Mouse (Mus musculus) gastrocnemius, adult 2 months (tissue): ENCODE data around the gene Nmur2. TPM values are rescaled to one million over a fixed set of nuclear protein-coding genes. Genes with fewer than 3 reads are reported as not detected.

Experiments
- DNase-seq: peaks from one replicate; pipeline ENCODE4 v3.0.0; 2022
- H3K27ac ChIP-seq: fragments of 200-600 bp; 2 replicates; pipeline ENCODE4 v1.8.1; 2022; ENCODE audit warnings: mild to moderate bottlenecking
- H3K4me3 ChIP-seq: fragments of 200-600 bp; 2 replicates; pipeline ENCODE4 v1.8.1; 2022; ENCODE audit warnings: mild to moderate bottlenecking, moderate library complexity
- CTCF ChIP-seq: fragments of 200-600 bp; IDR thresholded peaks from 2 replicates; pipeline ENCODE4 v1.8.1; 2022; ENCODE audit warnings: antibody characterized with exemption, mild to moderate bottlenecking, moderate library complexity
- intact Hi-C: fragments of 180-260 bp; cut with DNase I; formaldehyde crosslinking; loops from one replicate; pipeline ENCODE4 v1.15.1; 2025
- long read RNA-seq, 2 experiments: library from polyadenylated mRNA; stranded (forward); transcript quantifications; one replicate each; pipeline ENCODE4 v2.0.0; 2021
- total RNA-seq, 2 experiments: library from RNA; stranded (reverse); gene quantifications; 2 replicates each; pipeline ENCODE4 v1.2.3; 2021

The Nmur2 gene
- not detected for total RNA-seq
- long read RNA-seq, experiment 1 = 0 reads
- long read RNA-seq, experiment 2 = 0 reads

- H3K27ac ChIP-seq = no peak within 1 kb of the TSS
- intact Hi-C loops = no loop called here
- no peak for TF ChIP-seq CTCF
- no peak for DNase-seq
- no peak within 1 kb of the TSS for H3K4me3 ChIP-seq
Observed at GRCm38 (mm10) chr11:56040917-56041316, at the start of gene Nmur2. Gene Nmur2, minus strand, starts transcription at chr11:56041010.

GRCm38 (mm10) chr11:56089127-56089689 lies 48.4 kb upstream of the Nmur2 start:
- DNase-seq = no peak
- no peak for TF ChIP-seq CTCF
- intact Hi-C loops = no loop called here

GRCm38 (mm10) chr11:56072131-56072530 lies 31.3 kb upstream of the Nmur2 start:
- intact Hi-C loops = no loop called here
- Histone ChIP-seq H3K27ac (no peak overlapping the region), H3K4me3 (no peak overlapping the region)
- no peak for DNase-seq
- no peak for TF ChIP-seq CTCF

More at GRCm38 (mm10) chr11:56089127-56089689, 48.4 kb upstream of the Nmur2 start:
- Histone ChIP-seq H3K4me3 (no peak overlapping the region), H3K27ac (no peak overlapping the region)

GRCm38 (mm10) chr11:56069658-56070057 lies 28.8 kb upstream of the Nmur2 start:
- DNase-seq = no peak
- no peak overlapping the region for H3K4me3 ChIP-seq
- no peak for TF ChIP-seq CTCF
- intact Hi-C loops = no loop called here
- no peak overlapping the region for H3K27ac ChIP-seq

GRCm38 (mm10) chr11:56065147-56065546 lies 24.3 kb upstream of the Nmur2 start:
- Histone ChIP-seq H3K4me3 (no peak overlapping the region), H3K27ac (no peak overlapping the region)
- TF ChIP-seq CTCF = no peak
- DNase-seq = no peak
- intact Hi-C loops = no loop called here

- no peak overlapping the region for H3K4me3 ChIP-seq
- intact Hi-C loops = no loop called here
- no peak for TF ChIP-seq CTCF
- no peak overlapping the region for H3K27ac ChIP-seq
- DNase-seq = no peak
Observed at GRCm38 (mm10) chr11:56064575-56064974, 23.8 kb upstream of the Nmur2 start.

- no peak for TF ChIP-seq CTCF
- no peak overlapping the region for H3K4me3 ChIP-seq
- intact Hi-C loops = no loop called here
- no peak overlapping the region for H3K27ac ChIP-seq
- no peak for DNase-seq
Observed at GRCm38 (mm10) chr11:56059236-56059635, 18.4 kb upstream of the Nmur2 start.

GRCm38 (mm10) chr11:56054439-56054838 lies 13.6 kb upstream of the Nmur2 start:
- H3K4me3 ChIP-seq = no peak overlapping the region
- no peak for TF ChIP-seq CTCF
- no peak overlapping the region for H3K27ac ChIP-seq
- intact Hi-C loops = no loop called here
- DNase-seq = no peak

- intact Hi-C loops = no loop called here
- Histone ChIP-seq H3K4me3 (no peak overlapping the region), H3K27ac (no peak overlapping the region; the same call in 1 of the 2 replicates)
- no peak for TF ChIP-seq CTCF
- DNase-seq = no peak
Observed at GRCm38 (mm10) chr11:56026854-56027253, 14.0 kb downstream of the Nmur2 start.

GRCm38 (mm10) chr11:56025746-56026570 lies 14.9 kb downstream of the Nmur2 start:
- TF ChIP-seq CTCF = no peak
- H3K27ac ChIP-seq = peak overlapping the region; percentile 38; the same call in 1 of the 2 replicates
- intact Hi-C loops = no loop called here
- DNase-seq = no peak
- H3K4me3 ChIP-seq = no peak overlapping the region

- DNase-seq = no peak
- peak; percentile 7; the same call in 1 of the 2 replicates for TF ChIP-seq CTCF
- intact Hi-C loops = loop anchor here (5.0 kb wide), 1 partner anchor 94 kb away; no protein-coding TSS in a partner anchor
Observed at GRCm38 (mm10) chr11:56013510-56014057, 27.2 kb downstream of the Nmur2 start.

GRCm38 (mm10) chr11:56012396-56012795 lies 28.4 kb downstream of the Nmur2 start:
- Histone ChIP-seq H3K4me3 (no peak overlapping the region), H3K27ac (no peak overlapping the region)
- no peak for TF ChIP-seq CTCF
- DNase-seq = no peak
- intact Hi-C loops = loop anchor here (5.0 kb wide), 1 partner anchor 95 kb away; no protein-coding TSS in a partner anchor

More at GRCm38 (mm10) chr11:56013510-56014057, 27.2 kb downstream of the Nmur2 start:
- Histone ChIP-seq H3K4me3 (no peak overlapping the region), H3K27ac (no peak overlapping the region)

- intact Hi-C loops = no loop called here
- no peak for TF ChIP-seq CTCF
- no peak for DNase-seq
- H3K27ac ChIP-seq = no peak overlapping the region
- no peak overlapping the region for H3K4me3 ChIP-seq
Observed at GRCm38 (mm10) chr11:56008277-56008676, 32.5 kb downstream of the Nmur2 start.
